Mouse (Mus musculus) CH12.LX (cell line): ENCODE data around the gene Brip1.

ENCODE experiments used
- CHD2 ChIP-seq: IDR thresholded peaks from 2 replicates; pipeline ENCODE4 v1.6.1; 2011; ENCODE audit warnings: low read length, improper control_type of control experiment
- CTCF ChIP-seq, 2 experiments: IDR thresholded peaks in 1 of 2; conservative IDR thresholded peaks in 1 of 2; 2 replicates each; pipeline ENCODE4 v1.5.1; 2011 to 2012; ENCODE audit warnings: low read depth in 2 of 2, low read length in 2 of 2, improper control_type of control experiment in 1 of 2, inconsistent platforms in 1 of 2, mild to moderate bottlenecking in 1 of 2, moderate library complexity in 1 of 2
- GABPA ChIP-seq: IDR thresholded peaks from 2 replicates; pipeline ENCODE4 v1.6.1; 2012; ENCODE audit warnings: low read depth, low read length, improper control_type of control experiment, inconsistent platforms; ENCODE audit not compliant: insufficient replicate concordance
- IRF4 ChIP-seq: IDR thresholded peaks from 2 replicates; pipeline ENCODE4 v1.6.1; 2014; ENCODE audit warnings: low read depth, mild to moderate bottlenecking, inconsistent platforms, low read length, improper control_type of control experiment
- MAX ChIP-seq: IDR thresholded peaks from 2 replicates; pipeline ENCODE4 v1.6.1; 2011; ENCODE audit warnings: low read length, improper control_type of control experiment
- MEF2A ChIP-seq: IDR thresholded peaks from 2 replicates; pipeline ENCODE4 v1.6.1; 2014; ENCODE audit warnings: low read depth, mild to moderate bottlenecking, inconsistent platforms, low read length, improper control_type of control experiment, borderline replicate concordance
- MYC ChIP-seq: IDR thresholded peaks from 2 replicates; pipeline ENCODE4 v1.6.1; 2011; ENCODE audit warnings: low read depth, mild to moderate bottlenecking, improper control_type of control experiment, low read length
- NELFE ChIP-seq: IDR thresholded peaks from 2 replicates; pipeline ENCODE4 v1.6.1; 2011; ENCODE audit warnings: low read depth, low read length, improper control_type of control experiment
- POLR2A ChIP-seq: IDR thresholded peaks from 2 replicates; pipeline ENCODE4 v1.6.1; 2011; ENCODE audit warnings: low read depth, mild to moderate bottlenecking, improper control_type of control experiment, low read length
- POLR2AphosphoS2 ChIP-seq: IDR thresholded peaks from 2 replicates; pipeline ENCODE4 v1.6.1; 2011; ENCODE audit warnings: low read depth, low read length, improper control_type of control experiment
- RAD21 ChIP-seq: IDR thresholded peaks from 2 replicates; pipeline ENCODE4 v1.6.1; 2011; ENCODE audit warnings: low read depth, mild to moderate bottlenecking, low read length, improper control_type of control experiment, moderate library complexity
- RCOR1 ChIP-seq: conservative IDR thresholded peaks from 2 replicates; pipeline ENCODE4 v1.6.1; 2012; ENCODE audit warnings: low read depth, mild to moderate bottlenecking, inconsistent platforms, low read length, improper control_type of control experiment
- SIN3A ChIP-seq: IDR thresholded peaks from 2 replicates; pipeline ENCODE4 v1.6.1; 2012; ENCODE audit warnings: low read length, improper control_type of control experiment, inconsistent platforms

- TF ChIP-seq GABPA (no peak), MAX (no peak), MYC (0 out of 2 replicates have a peak, but pooled peaks have one; percentile 37), POLR2A (no peak), CTCF (conservative IDR thresholded peaks at IDR 0.05 in 1 of 2, IDR thresholded peaks at IDR 0.05 in 1 of 2; ENCODE audit: low read depth in 2 of 2, low read length in 2 of 2) (no peak), POLR2AphosphoS2 (no peak), RCOR1 (no peak), SIN3A (no peak), MEF2A (no peak), CHD2 (no peak), NELFE (no peak), RAD21 (no peak), IRF4 (peak; percentile 91)
Observed at GRCm38 (mm10) chr11:86061243-86061642, 139.8 kb downstream of the Brip1 start.
